Mouse (Mus musculus): ENCODE measurements around the gene Plxnc1.

The Plxnc1 gene

DNA sequence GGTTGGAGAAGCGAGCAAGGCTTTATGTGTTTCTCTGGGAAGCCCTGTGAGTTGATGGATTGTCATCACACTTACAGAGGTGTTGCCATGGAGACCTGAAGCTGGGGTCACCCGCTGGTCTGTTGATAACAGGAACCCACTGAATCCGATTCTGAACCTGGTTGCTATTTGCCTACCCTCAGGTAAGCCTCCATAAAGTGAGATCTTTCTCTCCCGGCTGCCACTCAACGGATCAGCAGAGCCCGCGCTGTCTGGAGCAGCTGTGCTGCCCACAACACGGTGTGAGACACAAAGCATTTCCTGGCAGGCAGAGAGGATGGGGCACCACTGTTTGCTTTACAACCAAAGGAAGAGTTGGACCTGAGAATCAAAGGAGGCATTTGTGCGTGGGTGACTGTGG, 79.4 kb downstream of the Plxnc1 start:
- no peak for DNase-seq

DNA sequence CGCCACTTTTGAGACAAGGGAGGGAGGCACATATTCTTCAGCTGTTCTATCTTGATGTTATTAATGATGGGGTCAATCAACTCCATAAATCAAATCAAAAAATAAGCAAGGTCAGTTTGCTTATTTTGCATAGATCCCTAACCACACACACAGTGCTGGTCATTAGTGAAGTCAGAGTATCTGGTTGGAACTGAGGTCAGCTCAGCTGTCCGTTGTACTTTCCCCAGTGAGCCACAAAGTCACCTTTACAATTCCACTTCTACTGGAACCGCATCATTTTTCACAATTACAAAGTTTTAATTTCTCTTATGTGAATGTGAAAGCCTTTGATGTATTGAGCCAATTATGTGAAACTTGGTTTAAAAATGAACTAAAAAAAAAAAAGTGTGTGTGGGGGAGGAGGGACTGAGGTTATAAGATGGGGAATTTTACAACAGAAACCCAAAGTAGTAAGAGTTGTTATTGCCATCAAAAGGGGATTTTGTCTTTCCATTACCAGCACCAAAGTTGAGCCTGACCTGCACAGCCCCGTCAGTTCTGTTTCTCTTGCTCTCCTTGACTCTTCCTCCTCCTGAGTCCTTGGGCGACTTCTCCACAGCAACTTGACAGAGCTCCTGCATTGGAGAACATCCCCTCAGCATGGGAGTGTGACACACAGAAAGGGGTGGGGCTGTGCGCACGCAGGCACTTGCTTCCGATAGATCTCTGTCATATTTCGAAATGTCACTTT, 80.3 kb downstream of the Plxnc1 start:
- no peak for DNase-seq

DNA sequence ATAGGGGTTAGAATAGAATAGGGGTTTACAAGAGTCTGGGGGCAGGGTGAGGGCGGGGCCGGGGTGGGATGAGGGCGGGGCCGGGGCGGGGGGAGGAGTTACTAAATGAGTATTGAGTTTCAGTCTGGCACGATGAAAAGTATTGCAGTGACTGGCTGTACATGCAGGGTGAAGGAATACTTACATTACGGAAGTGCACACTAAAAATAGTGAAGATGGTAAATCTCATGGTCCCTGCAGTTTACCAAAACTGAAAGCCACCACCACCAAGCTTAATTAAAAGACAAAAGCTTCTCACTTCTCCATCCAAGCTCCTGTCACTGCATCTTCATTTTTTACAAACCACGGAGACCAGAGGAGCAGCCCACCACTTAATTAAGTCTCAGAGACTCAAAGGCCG, 81.4 kb downstream of the Plxnc1 start:
- DNase-seq, result no peak

DNA sequence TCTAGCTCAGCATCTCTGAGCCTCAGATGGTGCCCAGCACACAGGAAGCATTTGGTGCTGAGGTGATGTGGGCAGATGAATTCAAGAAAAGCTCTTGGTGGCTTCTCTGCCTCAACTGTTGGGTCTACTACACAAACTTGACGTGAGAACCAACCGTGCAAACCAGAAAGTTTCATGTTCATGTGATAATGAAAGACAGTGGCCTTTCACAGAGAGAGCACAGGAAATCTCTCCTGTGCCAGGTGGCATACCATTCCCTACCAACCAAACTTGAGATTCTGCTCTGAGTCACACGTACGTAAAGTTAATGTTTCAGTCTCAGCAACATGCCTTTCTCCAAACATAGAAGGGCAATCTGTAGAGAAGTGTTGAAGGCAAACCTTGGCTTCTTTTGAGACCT, 83.8 kb downstream of the Plxnc1 start:
- no peak for DNase-seq

DNA sequence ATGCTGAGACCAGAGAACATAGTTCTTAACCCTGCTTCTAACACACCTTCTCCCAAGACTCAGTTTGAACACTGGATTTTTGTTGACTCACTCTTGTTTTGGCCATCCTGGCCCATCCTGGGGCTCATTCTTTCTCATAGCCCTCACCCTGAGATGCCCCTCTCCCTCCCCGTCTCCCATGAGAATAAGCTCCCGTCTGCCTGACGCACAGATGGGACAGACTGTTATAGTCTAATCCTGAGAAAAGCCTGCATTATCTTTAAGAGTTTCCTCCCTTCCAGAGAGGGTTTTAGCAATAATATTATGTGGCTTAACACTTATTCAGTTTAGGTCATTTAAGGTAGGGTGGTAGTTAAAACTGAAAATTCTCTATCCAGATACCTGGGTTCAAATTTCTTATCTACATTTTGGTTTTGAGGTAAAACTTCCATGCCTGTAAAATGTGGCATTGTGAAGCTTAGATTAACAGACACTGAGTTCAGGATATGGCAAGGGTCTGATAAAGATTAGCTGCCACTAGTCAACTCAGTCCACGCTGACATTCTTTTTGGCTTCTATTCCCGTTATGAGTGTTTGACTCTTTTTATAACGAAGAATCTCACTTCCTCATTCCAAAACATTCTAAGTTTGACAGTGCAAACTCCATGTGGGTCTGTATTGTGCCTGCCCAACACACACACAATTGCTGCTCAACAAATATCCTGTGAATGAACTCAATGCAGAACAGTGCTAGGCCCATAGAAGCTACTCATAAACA, 86.2 kb downstream of the Plxnc1 start:
- no peak for DNase-seq

DNA sequence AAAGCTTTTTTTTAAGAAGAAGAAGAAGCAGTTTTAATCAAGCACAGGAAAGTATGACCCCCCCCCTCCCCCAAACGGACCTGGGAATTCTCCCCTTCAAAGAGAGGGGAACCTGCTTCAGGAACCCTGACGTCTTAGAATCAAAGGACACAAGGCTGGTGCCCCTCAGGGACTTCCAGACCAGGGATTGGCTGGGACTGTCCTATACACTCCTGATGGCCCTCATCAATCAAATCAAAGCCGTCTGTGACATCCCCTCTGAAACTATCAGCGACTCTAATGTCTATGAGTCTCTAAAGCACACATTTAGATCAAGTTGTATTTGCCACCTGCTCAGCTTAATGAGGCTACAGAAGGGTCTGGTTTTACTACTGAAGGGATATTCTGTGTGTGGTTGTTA, 94.1 kb downstream of the Plxnc1 start:
- no peak for DNase-seq

DNA sequence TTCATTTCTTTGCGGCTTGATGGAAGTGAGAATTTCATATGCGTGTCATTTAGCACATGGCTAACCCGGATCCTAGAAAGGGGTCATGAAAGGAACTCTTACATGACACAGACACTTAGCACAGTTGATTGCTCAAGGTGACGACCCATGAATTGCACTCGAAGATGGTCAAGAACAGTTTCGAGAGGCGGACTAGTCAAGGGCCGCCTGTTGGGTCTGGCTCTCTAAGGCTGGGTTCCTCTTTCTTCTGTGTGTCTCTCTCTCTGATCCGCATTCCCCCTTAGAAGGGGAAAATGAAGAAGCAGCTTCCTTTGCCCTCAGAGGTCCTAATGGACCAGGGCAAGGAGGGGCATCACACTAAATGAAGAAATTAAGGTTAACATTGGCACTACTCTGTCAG, 94.7 kb downstream of the Plxnc1 start:
- DNase-seq, result no peak

DNA sequence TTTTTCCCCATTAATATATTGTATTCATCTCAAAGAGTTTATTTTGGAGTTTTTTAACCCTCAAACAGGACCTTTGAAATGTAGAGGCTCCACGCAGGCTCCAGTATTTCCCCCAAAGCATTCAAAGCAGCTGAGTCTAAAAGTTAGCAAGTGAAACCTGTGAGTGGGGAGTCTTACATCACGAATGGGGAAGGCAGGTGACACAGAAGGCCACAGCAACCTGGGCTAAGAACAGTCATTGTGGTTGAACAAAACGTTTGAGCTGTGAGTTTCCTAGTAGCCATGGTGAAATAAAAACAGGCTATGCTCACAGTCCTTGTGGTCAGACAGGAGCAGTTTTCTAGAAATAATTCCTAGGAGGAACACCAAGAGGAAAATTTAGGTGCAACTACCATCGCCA, 95.3 kb downstream of the Plxnc1 start:
- no peak for DNase-seq

DNA sequence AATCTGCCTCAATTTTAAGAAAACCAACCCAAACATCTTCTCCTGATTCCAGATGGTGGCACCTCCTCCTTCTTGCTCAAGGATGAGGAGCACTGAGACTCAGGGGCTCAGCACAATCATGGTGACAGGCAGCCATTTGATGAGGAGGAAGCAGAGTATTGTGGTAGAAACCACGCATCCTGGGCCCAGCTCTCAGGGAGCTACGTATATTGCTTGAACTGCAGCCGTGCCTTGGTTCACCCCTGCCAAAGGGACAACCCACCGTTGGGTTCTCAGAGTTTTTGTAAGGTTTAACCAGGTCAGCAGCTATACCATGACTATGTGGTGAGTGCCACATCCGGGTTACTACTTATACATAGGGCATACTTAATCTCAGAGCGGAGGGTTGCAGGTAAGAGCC, 96.3 kb downstream of the Plxnc1 start:
- no peak for DNase-seq

DNA sequence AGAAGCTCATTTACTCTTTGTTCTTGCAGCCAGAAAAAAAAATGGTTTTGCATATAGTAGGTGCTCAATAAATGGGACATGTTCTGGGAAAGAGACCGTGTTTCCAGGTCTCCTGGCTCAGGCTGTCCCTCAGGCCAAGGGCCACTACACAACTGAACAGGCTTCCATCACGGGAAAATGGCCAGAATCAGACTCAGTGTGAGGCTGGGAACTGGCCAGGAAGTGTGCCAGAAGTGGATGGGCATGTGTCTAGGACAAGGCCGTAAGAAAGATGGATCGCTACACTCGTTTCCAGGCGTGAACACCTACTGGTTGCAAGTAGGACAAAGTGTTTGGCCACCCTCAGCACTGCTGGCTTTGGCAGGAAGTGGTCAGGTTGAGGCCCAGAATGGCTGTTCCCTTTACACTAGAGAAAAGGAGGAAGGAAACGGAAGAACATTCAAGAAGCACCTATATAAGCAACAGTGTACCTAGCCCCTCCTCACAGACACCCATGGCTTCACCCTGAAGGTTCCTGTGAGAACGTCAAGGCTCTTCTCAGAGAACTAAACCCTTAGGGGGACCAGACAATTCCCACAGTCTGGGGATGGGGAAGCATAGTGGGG, 98.0 kb downstream of the Plxnc1 start:
- DNase-seq, result no peak

DNA sequence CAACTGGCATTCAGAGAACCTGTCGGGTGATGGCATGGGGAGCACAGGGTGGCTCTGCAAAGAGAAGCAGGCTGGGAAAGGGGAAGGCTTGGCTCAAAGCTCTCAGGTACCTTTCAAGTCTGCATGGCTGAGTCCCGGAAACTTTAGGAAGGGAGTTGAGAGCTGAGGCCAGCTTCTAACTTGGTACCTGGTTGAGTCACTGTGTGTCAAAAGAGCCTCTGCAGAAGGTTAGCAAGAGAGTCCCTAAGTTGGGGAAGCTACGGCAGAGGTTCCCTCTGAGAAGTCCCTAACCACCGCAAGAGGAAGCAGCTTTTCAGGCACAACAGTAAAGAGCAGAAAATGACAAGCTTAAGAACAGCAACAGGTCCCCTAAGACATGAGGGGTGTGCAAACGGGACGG, 99.9 kb downstream of the Plxnc1 start:
- no peak for DNase-seq

DNA sequence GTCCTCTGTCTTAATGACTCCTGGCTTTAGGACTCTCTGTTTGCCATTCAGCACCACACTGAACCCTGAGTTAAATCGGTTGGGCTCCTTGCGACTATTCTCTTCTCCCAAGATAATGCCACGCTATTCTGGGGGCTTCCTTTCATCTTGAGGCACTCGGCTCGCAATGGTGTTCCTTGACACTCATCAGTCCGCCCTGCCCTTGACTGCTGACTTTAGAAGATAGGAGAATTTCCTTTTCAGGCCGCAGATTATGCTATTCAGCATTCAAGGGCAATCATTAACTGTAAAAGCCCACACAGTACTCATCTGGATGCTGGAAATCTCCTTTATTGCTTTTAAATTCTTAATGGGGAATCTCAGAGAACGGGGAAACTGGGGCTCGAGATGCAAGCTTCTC, 108.8 kb downstream of the Plxnc1 start:
- no peak for DNase-seq

DNA sequence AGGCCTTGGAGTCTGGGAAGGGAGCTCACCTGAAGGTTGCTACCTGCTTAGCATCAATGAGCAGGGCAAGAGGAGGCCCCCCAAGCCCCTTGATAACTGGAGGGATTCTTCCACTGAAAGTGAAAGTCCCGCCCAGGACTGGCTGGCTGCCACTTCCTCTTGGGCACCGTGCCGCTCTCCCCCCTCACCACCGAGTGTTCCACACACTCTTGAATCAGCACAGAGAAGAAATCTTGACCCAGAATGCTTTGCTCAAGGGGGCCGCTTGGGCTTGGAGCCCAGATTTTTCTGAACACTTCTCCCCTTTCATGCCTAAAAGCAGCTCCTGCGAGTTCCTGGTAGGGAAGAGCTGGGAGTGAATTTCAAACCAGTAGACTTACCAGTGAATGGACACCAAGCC, 115.2 kb downstream of the Plxnc1 start:
- peak; percentile 78 to 81 for DNase-seq

DNA sequence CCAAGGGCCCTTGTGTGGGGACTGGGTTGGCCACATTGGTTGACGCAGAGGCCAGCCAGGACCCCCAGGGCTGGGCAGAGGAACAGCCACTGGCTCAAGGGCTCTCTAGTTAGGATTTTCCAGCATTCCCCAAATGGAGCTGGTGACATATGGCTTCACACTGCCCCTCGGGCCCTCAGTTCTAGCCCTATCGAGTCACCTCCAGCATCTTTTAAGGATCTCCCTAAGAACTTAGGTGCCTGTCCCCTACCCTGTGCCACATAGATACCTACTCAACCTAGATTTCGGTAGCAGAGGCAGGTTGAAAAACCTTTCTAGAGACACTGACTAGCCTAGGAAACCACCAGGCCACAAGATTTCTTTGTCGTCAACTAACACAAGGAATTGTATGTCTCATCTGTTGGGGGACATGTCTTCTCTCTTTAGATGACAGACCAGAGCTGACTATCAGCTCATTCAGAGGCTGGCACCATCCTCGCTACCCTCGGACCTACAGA, 115.9 kb downstream of the Plxnc1 start:
- DNase-seq, result no peak

DNA sequence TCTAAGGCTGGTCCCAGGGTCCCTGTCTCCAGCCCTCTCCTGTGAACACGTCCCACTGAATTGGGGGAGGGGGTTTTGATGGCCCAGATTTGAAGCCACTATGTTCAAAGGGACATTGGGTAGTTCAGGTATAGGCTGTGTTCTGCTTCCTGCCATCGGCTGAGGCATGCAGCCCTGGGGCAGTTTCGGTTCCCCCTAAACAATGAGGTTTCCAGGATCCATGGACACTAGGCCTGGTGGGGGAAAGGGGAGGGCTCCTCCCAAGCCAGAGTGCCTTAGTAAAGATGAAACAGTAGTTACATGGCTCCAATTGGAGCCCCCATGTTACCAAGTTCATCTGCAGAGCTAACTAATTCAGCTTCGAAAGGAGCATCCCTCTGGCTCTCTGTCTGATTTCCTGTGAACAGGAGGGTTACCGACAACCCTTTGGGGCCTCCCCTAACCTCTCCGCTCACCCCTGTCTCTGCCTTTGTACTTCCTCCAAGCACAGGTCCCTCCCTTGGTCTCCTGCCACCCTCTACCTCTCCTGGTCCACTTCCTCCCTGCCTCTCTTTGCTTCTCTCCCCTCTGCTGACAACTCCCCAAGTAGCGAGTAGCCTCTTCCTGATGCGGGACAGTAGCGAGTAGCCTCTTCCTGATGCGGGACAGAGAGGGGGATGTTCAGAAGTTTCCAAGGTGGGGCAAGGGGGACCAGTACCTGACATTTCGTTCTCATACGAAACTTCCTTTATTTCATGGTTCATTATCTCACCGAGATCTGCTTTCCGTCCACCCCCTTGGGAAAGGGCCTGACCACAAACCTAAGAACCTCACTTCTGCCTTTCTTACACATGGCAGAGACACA, 116.5 kb downstream of the Plxnc1 start:
- DNase-seq, result no peak

DNA sequence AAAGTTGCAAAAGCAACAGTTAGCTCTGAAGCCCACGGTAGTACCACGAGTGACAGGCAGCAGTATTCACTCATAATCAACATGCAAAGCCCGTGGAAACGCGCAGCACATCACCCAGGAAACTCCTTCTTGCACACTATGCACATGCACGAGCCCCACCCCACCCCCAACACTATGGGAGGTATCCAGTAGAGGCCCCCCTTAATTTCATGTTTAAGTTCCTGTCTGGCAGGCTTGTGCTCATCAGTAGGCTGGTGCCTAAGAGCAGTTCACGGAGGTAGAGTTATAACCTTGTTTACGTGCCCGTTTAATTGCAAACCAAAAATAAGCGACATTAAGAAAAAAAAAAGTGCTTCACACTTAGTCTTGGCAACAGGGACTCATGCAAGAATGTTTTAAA, 117.3 kb downstream of the Plxnc1 start:
- DNase-seq, result no peak

DNA sequence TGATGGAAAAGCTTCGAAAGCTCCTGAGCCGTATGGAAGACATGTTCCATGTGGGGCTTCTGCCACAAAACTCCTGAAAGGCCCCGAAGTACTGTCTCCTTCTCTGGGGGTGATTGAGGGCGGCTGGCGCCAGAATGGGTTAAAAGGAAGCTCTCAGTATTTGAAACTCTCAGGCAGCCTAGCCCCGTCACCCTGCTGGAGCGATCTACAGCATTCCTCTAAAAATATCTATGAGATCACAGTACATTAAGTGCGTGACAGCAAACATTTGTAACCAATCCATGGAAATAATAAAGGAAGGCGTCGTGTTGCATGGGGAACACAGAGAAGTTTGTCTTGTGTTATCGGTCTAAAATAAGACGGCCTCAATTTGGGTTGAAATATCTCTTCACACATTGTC, 118.2 kb downstream of the Plxnc1 start:
- DNase-seq, result no peak

DNA sequence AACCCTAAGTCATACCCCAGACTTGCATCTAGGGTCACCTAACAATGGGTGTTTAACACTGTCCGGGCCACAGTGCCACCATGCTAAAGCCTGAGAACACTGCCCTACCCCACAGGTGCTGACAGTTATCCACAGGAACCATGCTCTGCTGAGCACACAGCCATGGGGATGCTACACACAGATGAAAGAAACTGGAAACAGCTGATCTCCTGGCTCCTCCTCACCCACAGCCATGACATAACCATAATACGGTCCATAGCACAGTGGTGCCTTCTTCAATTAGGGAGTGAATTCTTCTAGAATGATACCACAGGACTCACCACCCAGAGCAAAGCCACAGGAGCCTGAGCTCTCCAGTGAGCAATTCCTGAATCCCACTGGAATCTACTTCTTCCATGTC, 118.7 kb downstream of the Plxnc1 start:
- no peak for DNase-seq

DNA sequence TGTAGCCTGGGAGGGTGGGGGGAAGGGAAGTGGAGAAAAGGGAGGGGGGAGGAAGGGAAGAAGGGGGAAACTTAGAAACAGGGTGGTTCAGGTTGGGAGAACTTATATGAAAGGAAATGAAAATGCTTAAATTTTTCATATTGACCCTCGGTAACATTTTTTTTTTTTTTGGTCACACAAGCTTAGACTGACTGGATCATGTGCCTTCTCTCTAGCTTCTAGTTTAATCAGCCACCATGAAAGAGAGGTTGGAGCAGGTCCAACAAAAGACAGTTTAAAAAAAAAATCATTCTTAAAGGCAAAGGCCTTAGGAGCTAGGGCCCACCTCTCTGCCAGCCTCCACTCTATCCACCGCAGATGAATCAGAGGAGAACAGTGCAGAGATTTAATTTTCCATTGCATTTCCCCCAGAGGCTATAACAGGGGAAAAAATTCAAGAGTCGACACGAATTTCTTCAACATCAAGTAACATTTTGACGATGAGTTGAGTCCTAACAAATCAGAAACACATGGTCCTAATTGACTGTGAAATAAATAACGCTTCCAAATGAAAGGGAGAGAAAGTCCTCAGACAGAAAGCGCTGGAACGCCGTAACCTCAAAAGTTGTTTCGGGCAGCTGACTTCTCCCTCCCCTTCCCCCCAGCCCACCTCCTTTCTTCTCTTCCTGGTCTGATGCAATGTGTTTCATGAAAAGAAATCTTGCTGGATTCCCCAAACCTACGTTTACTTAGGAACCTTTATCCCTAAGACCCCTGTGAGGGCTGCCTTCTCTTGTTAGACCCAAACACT, 120.5 kb downstream of the Plxnc1 start:
- DNase-seq, result no peak

DNA sequence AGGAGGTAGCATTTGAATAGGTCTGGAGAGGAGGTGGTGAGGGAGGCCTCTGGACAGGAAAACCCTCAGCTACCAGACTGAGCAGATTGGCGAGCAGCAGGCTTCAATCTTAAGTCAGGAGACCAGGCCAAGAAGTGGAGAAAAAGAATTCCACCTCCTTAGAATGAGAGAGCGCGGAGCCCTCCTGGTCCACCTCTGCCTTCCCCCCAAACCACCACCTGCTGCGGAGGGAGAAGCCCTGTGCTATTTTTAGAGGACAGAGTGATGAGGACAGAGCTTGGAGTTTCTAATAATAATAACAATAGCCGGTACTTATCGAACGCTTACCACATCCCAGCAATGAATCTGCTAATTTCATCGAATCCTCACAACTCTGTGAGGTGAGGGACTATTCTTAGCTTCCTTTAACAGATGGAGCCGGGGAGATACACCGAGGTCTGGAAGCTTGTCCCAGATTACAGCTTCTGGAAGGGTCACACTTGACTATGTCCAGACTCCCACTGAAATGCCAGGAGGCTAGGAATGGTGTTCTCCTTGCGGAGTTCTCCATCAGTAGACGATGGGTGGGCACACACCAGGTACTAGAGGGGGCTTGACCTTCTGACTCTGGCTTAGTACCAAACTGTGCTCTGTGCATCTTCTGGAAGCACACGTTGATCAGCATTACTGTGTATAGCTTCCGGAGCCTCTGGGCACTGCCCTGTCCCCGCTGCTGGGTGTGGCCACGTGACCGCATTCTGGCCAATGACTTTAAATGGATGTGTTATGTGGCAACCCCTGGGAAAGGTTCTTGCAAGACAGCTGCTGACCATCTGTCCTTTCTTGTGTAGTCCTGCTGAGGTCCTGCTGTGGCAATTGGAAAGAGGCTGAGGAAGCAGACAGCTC, 125.6 kb downstream of the Plxnc1 start:
- no peak for DNase-seq

DNA sequence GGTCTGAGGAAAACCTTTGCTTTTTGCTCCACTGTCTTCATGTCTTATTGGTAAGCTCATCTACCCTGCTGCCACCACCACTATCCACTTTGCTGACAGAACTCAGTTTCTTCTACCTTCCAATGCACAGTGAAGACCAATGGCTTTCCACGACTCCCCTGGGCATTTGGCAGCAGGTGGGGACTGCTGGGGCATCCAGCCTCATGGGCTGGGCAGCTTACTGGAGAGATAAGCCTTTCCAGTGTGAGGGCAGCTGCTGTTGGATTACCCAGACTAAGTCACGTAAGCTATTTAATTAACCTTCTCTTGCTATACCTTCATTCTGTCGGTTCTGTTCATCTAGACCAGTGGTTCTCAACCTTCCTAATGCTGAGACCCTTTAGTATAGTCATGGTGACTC, 126.5 kb downstream of the Plxnc1 start:
- no peak for DNase-seq

Data from kidney, postnatal 25 days (tissue).